Mouse (Mus musculus): ENCODE results near the gene Zcwpw1. TPM values are rescaled to one million over a fixed set of nuclear protein-coding genes. Genes with fewer than 3 reads are reported as not detected.
"Not testable (repeated sequence)": the region's sequence is repeated elsewhere in the genome, so short reads cannot be mapped to it uniquely, and the experiment has no call there.

Gene Zcwpw1
- total RNA-seq, 2 experiments from 2014 or later, result 0.35 TPM; not detected in 1

DNA sequence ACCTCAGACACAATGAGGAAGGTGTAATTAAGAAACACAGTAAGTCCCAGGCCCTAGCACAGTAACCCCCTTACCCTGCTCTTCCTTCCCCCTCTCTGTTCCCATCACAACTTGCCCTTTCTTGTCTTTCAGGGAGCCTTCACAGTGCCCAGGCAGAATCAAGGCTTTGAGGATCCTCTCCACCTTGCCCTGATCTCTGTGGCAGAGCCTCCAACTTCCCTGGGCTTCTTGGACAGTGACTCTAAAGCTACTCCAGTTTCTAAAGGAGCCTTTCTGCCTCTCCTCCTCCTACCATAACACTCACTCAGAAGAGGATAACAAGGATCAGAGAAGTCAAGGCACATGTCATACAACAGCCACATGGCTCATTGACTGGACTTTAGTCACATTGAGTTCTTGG is 49.0 kb downstream of the Zcwpw1 start:
- DNase-seq, result no peak

DNA sequence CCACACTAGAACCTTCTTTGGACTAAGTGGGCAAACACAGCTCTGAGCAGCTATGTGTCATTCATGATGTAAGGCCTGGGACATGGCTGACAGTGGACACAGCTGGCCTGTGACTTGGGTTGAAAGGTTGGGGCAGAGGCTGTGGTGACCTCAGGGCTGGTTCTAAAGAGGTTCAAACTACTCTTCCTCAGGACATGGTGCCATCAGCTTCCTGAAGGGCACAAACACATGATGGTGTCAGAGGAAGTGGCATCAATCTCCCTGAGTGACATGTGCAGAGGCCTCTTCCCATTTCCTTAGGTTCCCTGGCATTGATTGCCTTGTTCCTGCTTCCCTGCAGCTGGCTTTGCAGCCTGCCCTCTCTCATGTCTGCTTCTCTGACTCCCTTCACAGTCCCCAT is 49.5 kb downstream of the Zcwpw1 start:
- DNase-seq, result not testable (repeated sequence)

DNA sequence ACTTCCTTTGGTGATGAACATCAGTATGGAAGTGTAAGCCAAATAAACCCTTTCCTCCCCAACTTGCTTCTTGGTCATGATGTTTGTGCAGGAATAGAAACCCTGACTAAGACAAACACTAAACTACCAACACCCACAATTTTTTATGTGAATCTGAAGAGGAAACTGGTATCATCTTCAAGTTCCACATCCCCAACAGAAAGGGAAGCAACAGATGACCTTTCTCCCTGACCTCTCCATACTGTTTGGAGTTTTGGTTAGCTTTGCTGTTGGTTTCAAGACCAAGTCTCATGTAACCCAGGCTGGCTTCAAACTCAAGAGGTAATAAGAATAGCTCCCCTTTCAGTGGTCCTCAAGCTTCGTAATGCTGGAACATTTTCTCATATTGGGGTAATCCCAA is 62.7 kb downstream of the Zcwpw1 start:
- DNase-seq, result not testable (repeated sequence)

- DNase-seq, result not testable (repeated sequence)
These were observed 67.3 kb downstream of the Zcwpw1 start for GRCm38 (mm10) chr5:137854907-137855306.

DNA sequence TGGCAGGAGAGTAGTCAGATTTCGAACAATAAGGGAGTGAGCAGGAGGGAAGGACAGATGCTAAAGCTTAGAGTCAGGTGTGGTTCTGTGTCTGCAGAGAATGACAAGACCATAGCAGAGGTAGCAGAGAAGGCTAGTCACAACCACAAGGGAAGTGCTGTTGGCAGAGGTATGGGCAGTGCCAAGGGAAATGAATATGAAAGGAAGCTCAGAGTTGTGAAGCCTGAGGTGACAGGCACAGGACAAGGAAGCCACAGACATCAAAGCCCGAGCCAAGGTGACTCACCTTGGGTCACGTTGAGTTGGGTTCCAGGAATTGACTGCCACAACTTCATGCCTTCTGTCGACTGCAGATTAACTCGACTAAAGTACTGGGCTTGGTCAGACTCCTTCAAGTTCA is 69.3 kb downstream of the Zcwpw1 start:
- not testable (repeated sequence) for DNase-seq

DNA sequence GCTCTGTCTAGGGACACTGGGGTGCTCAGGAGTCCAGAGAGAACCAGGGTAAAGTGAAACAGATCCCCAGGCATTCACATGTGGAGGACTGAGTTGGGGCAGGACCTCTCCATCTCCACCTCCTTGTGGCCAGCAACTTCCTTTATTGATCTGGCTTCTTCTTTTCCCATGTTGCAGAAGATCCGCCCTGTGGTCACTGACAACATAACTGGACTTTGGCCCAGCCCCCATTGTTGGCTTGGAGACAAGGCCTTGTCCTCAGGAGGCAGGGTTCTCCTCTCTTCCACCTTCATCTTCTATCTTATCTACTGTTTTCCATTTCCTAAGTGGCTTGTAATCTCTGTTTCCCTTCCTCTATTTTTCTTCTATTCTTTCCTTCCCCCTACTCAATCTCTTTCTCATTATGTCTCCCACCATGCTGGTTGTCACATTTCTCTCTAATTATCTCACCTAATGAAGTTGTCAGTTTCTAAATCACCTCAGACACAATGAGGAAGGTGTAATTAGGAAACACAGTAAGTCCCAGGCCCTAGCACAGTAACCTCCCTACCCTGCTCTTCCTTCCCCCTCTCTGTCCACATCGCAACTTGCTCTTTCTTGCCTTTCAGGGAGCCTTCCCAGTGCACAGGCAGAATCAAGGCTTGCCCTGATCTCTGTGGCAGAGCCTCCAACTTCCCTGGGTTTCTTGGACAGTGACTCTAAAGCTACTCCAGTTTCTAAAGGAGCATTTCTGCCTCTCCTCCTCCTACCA is 70.5 kb downstream of the Zcwpw1 start, which contains the start of gene Pilrb1:
Pilrb1 (minus strand) TSS at position 147 of the 751 bp plus-strand sequence.
- DNase-seq, result not testable (repeated sequence)

- not testable (repeated sequence) for DNase-seq
These were observed 76.4 kb downstream of the Zcwpw1 start for GRCm38 (mm10) chr5:137864008-137864407.

- DNase-seq, result not testable (repeated sequence)
These were observed 81.0 kb downstream of the Zcwpw1 start for GRCm38 (mm10) chr5:137868600-137868999.

- DNase-seq, result not testable (repeated sequence)
These were observed 84.2 kb downstream of the Zcwpw1 start, which contains the start of gene Pilrb2 for GRCm38 (mm10) chr5:137871644-137872380. Gene Pilrb2, minus strand, starts transcription at chr5:137871815.

Other genes starting within 250 kb of the Zcwpw1 start
- not detected for gene Actl6b, start 234.3 kb upstream of the Zcwpw1 start, total RNA-seq (2021)
- not detected for gene Tfr2, start 218.0 kb upstream of the Zcwpw1 start, total RNA-seq (2021)
- gene Mospd3, start 186.7 kb upstream of the Zcwpw1 start, total RNA-seq (2021), result 10 to 100 TPM; 12.5 to 12.8 TPM
- 100 to 1,000 TPM in 1 of 2 experiments, 10 to 100 TPM in 1; 79.0 to 112 TPM for gene Pcolce, start 174.0 kb upstream of the Zcwpw1 start, total RNA-seq (2021)
- under 1 TPM; 0.16 to 0.18 TPM for gene Fbxo24, start 158.8 kb upstream of the Zcwpw1 start, total RNA-seq (2021)
- 10 to 100 TPM; 13.9 to 15.4 TPM for gene Lrch4, start 158.7 kb upstream of the Zcwpw1 start, total RNA-seq (2021)
- gene Gm20605, start 158.6 kb upstream of the Zcwpw1 start, total RNA-seq (2021), result 1 to 10 TPM; 2.9 to 3.9 TPM
- gene Sap25, start 146.5 kb upstream of the Zcwpw1 start, total RNA-seq (2021), result 1 to 10 TPM; 1.8 to 2.7 TPM
- 1 to 10 TPM in 1 of 2 experiments, under 1 TPM in 1; 0.36 to 1.5 TPM for gene Irs3, start 142.1 kb upstream of the Zcwpw1 start, total RNA-seq (2021)
- gene Agfg2, start 103.1 kb upstream of the Zcwpw1 start, total RNA-seq (2021), result 1 to 10 TPM; 3.3 to 4.7 TPM
- gene Nyap1, start 46.2 kb upstream of the Zcwpw1 start, total RNA-seq (2021), result under 1 TPM; 0.10 to 0.35 TPM
- gene Tsc22d4, start 42.1 kb upstream of the Zcwpw1 start, total RNA-seq (2021), result 10 to 100 TPM; 57.8 to 59.1 TPM
- 1 to 10 TPM; 7.1 to 8.9 TPM for gene Ppp1r35, start 8.9 kb upstream of the Zcwpw1 start, total RNA-seq (2021)
- 10 to 100 TPM; 14.7 to 20.1 TPM for gene Mepce, start 143 bp upstream of the Zcwpw1 start, total RNA-seq (2021)
- under 1 TPM; 0.13 to 0.40 TPM for gene Pilra, start 48.5 kb downstream of the Zcwpw1 start, total RNA-seq (2021)
- under 1 TPM in 1 of 2 experiments, not detected in 1; 0.88 TPM for gene Pilrb1, start 70.3 kb downstream of the Zcwpw1 start, total RNA-seq (2021)
- gene Pilrb2, start 84.0 kb downstream of the Zcwpw1 start, total RNA-seq (2021), result under 1 TPM; 0.28 to 0.54 TPM
- under 1 TPM in 1 of 2 experiments, not detected in 1; 0.08 TPM for gene Cyp3a13, start 133.8 kb downstream of the Zcwpw1 start, total RNA-seq (2021)
- 1 to 10 TPM; 1.2 to 1.6 TPM for gene Gjc3, start 175.3 kb downstream of the Zcwpw1 start, total RNA-seq (2021)
- not detected for gene Azgp1, start 193.7 kb downstream of the Zcwpw1 start, total RNA-seq (2021)
- gene Smok3a, start 233.5 kb downstream of the Zcwpw1 start, total RNA-seq (2021), result not detected
- gene Smok3b, start 233.6 kb downstream of the Zcwpw1 start, total RNA-seq (2021), result not detected

All from gastrocnemius, postnatal 25 days (tissue).